Mouse (Mus musculus) cerebellum, adult 2 months (tissue): ENCODE results near the gene Fbxw8. TPM values are rescaled to one million over a fixed set of nuclear protein-coding genes. Genes with fewer than 3 reads are reported as not detected.

Experiments
- DNase-seq, 2 experiments: peaks; one replicate each; pipeline ENCODE4 v3.0.0; 2021
- H3K27ac ChIP-seq: fragments of 200-500 bp; 2 replicates; pipeline ENCODE4 v1.5.1; 2012; ENCODE audit warnings: low read length, control low read depth, inconsistent platforms; ENCODE audit not compliant: insufficient read depth
- H3K27me3 ChIP-seq: fragments of 200-500 bp; 2 replicates; pipeline ENCODE4 v1.6.1; 2012; ENCODE audit warnings: inconsistent platforms, mild to moderate bottlenecking, low read length, moderate library complexity; ENCODE audit not compliant: control insufficient read depth, insufficient read depth
- H3K4me1 ChIP-seq: fragments of 200-500 bp; 2 replicates; pipeline ENCODE4 v1.6.1; 2011; ENCODE audit warnings: low read length; ENCODE audit not compliant: control insufficient read depth, insufficient read depth
- H3K4me3 ChIP-seq: fragments of 200-500 bp; replicated peaks from 2 replicates; pipeline ENCODE3; 2011; ENCODE audit warnings: mild to moderate bottlenecking, low read depth, low read length, control low read depth; ENCODE audit not compliant: insufficient read depth
- CTCF ChIP-seq: fragments of 200-500 bp; IDR thresholded peaks from 2 replicates; pipeline ENCODE4 v1.5.1; 2011; ENCODE audit warnings: low read depth, mild to moderate bottlenecking, control low read depth, low read length, moderate library complexity, borderline replicate concordance; ENCODE audit not compliant: insufficient read depth
- POLR2A ChIP-seq: fragments of 200-500 bp; IDR thresholded peaks from 2 replicates; pipeline ENCODE4 v1.6.1; 2011; ENCODE audit warnings: low read length, control low read depth, borderline replicate concordance; ENCODE audit not compliant: insufficient read depth
- WGBS: fragments of 180-500 bp; shearing (Covaris S2); methylation state at CpG from one replicate; pipeline ENCODE4 v1.1.7; 2018; 5-methylcytosine and 5-hydroxymethylcytosine counted together
- polyA plus RNA-seq: library from polyadenylated mRNA; depleted of rRNA; stranded (reverse); fragments of >200 nt; gene quantifications from 2 replicates; pipeline ENCODE4 v1.2.3, GENCODE M21; 2012

Fbxw8 gene
- polyA plus RNA-seq, 1 experiment, result 42.8 TPM

DNA sequence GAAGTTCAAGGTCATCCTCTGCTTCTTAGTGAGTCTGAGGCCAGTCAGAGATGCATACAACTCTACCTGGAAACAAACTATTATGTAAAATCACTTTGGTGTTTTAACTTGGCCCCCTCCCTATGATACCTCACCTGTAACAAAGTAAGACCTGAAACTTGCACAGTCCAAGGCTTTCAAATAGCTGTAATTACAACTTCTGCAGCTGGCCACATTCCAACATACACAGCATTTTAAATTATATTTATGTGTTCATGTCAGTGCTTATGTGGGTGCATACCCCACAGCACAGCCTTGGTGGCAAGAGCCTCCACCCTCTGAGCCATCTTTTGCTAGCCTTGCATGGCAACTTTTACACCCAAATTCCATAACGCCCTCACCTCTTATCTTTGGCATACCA is 120.6 kb downstream of the Fbxw8 start:
- no peaks in the 10 kb centered on the region for H3K27me3 ChIP-seq
- H3K4me1 ChIP-seq, result peaks cover 69% of the 10 kb centered on the region
- WGBS, result 100% methylated on average over 1 of the region's 1 CpGs
- DNase-seq, result no peak
- H3K27ac ChIP-seq, result no peak overlapping the region
- no peak overlapping the region for H3K4me3 ChIP-seq
- TF ChIP-seq POLR2A (no peak), CTCF (no peak)

DNA sequence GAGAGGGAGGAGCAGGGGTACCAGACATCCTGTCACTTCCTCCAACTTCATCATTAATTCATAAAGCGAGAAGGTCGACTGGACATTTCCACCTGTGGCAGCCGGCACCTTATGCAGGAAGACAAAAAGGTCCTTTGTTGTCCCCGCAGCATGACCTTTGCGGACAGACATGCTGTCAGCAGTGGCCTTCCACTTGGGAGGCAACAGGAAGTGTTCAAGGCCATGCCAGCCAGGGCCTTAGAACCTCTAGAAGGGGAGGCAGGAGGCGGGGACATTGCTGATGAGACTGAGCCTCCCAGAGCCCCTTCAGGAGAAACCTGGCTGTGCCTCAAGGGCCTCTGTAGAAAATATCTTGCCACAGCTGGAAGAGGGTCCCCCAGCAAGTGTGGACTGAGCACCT is 121.5 kb downstream of the Fbxw8 start:
- peaks cover 62% of the 10 kb centered on the region for H3K4me1 ChIP-seq
- H3K4me3 ChIP-seq, result no peak overlapping the region
- 30% methylated on average over 6 of the region's 6 CpGs for WGBS
- no peak for DNase-seq
- TF ChIP-seq POLR2A, result no peak
- TF ChIP-seq CTCF, result no peak
- H3K27ac ChIP-seq, result peak overlapping the region; percentile 80
- no peaks in the 10 kb centered on the region for H3K27me3 ChIP-seq

DNA sequence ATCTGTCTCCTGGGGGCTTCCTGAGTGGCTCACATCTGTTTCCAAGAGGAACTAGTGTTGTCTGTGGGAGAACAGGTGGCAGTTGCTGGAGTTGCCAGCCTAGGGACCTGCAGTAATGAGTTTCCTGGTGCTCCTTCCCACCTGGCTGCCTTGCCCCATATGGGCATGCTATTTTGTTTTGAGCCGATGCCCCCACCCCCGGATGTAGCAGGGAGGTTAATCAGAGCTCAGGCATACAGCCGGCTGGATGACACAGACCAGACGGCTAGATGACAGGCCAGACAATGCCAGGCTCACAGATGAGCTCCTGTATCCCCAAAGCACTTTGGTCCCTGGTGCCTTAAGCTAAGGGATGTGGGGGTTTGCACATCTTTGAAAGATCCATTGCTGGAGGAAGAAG is 121.9 kb downstream of the Fbxw8 start:
- peak overlapping the region; percentile 80 for H3K27ac ChIP-seq
- DNase-seq, result peak; percentile 55 to 72
- H3K4me1 ChIP-seq, result peaks cover 62% of the 10 kb centered on the region
- H3K4me3 ChIP-seq, result no peak overlapping the region
- no peaks in the 10 kb centered on the region for H3K27me3 ChIP-seq
- no peak for TF ChIP-seq POLR2A
- 9% methylated on average over 4 of the region's 4 CpGs for WGBS

DNA sequence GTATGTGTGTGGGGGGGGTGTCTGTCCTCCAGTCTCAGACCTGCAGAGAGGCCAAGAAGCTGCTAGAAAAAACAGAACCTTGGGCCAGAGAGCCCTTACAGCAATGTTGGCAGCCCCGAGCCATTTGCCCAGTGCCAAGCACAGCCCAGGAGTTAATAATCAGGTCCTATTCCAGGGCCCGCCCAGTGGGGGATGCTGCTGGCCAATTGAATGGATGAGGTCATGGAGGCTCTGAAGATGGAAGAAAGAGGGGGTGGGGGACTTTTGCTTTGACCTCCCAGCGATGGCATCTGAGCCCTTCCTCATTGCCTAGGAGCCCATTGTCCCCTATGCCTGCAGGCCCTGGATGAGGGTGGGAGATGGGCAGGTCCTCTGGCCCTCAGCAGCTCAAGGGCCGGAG is 123.8 kb downstream of the Fbxw8 start:
- Histone ChIP-seq H3K4me3 (peak overlapping the region; percentile 35), H3K27ac (peak overlapping the region; percentile 96), H3K27me3 (no peaks in the 10 kb centered on the region), H3K4me1 (peaks cover 46% of the 10 kb centered on the region)
- TF ChIP-seq POLR2A, result no peak
- no peak for TF ChIP-seq CTCF
- peak; percentile 55 to 71 for DNase-seq
- 22% methylated on average over 4 of the region's 4 CpGs for WGBS

DNA sequence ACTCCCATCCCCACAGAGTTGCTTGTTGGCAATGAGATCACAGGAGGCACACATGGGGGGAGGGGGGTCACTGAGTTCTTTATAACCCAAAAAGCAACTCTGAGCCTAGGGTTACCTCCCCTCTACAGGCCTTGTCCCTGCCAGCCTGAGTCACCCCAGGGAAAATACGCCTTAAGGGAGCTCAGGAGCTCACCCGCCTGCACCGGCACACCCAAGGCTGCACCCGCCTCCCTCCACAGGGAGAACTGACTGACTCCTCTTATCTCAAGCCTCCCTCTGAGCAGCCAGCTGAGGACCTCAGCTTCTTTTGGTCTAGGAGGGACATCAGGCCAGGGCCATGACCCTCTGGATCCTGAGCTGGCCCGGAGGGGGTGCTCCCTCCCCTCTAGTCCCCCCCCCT is 124.2 kb downstream of the Fbxw8 start:
- Histone ChIP-seq H3K27me3 (no peaks in the 10 kb centered on the region), H3K27ac (peak overlapping the region; percentile 96), H3K4me3 (peak overlapping the region; percentile 35), H3K4me1 (peaks cover 42% of the 10 kb centered on the region)
- TF ChIP-seq CTCF, result no peak
- WGBS, result 27% methylated on average over 5 of the region's 5 CpGs
- DNase-seq, result no peak

DNA sequence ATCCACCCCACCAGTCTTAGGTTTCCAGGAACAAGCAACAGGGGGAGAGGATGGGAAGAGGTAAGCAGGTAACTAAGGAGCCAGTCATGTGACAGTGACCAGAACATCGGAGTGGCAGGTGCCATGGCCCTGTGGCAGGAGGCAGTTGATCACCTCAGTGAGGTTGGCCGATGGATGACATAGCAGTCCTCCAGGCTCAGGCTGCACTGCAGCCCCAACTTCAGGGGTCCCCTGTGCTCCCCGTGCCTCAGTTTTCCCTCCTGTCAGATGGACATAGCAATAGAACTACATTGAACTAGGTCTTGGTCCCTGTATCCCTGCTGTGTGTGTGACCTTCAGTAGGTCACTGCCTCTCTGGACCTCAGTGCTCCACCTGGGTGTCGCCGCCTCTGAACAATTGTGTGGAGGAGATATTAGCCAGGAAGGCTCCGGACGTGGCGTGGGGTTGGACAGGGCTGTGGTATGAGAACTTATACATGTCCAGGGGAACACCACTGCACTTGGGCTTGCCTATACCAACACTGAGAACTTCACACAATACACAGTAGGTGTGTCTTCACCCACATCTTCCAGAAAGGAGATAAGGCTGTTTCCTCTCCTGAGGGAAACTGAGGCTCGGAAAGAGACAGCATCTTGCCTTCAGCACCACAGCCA is 125.1 kb downstream of the Fbxw8 start:
- H3K27me3 ChIP-seq, result no peaks in the 10 kb centered on the region

DNA sequence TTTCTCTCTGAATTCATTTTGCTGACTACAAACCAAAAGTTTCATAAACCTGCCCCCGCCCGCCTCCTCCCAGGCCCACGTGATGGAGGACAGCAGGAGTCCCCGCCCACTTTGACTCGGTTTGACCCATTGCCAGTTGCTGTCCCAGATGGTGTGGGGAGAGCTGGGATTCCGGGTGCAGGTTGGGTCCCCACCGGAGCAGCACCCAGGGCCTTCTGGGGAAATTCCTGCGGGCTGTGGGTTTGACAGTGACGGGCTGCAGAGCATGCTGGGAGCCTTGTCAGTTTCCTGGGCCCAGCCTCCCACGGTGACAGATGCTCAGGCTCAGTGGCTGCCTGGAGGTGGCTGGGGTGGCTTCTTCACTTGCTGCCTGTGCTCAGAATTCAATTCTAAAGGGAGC is 125.8 kb downstream of the Fbxw8 start:
- Histone ChIP-seq H3K27me3 (no peaks in the 10 kb centered on the region), H3K27ac (peak overlapping the region; percentile 80), H3K4me3 (peak overlapping the region; percentile 63), H3K4me1 (peaks cover 36% of the 10 kb centered on the region)
- WGBS, result under 1% methylated on average over 10 of the region's 10 CpGs
- TF ChIP-seq POLR2A (no peak), CTCF (no peak)
- peak; percentile 71 to 75 for DNase-seq

More for the DNA sequence above, 125.1 kb downstream of the Fbxw8 start:
- Histone ChIP-seq H3K4me1 (peaks cover 36% of the 10 kb centered on the region), H3K4me3 (peak overlapping the region; percentile 45), H3K27ac (peak overlapping the region; percentile 54)
- WGBS, result 72% methylated on average over 9 of the region's 9 CpGs
- no peak for TF ChIP-seq CTCF
- no peak for TF ChIP-seq POLR2A
- DNase-seq, result no peak

DNA sequence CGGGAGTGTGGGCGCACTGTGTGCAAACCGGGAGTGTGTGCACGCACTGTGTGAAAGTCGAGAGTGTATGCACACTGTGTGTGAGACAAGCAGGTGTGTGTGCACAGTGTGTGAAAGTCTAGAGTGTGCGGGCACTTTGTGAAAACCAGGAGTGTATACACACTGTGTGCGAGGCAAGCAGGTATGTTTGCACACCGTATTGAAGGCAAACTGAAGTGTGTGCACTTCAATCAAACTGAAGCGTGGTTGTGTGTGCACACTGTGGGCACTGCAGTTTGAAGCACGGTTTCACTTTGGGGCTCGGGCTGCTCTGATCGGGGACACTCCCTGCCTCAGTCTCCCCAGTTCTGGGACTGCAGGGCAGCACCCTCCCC is 126.2 kb downstream of the Fbxw8 start:
- WGBS, result 1% methylated on average over 12 of the region's 12 CpGs
- DNase-seq, result peak in 1 of 2 experiments; percentile 55

More for the DNA sequence above, 126.2 kb downstream of the Fbxw8 start:
- peak overlapping the region; percentile 80 for H3K27ac ChIP-seq
- no peaks in the 10 kb centered on the region for H3K27me3 ChIP-seq
- peaks cover 33% of the 10 kb centered on the region for H3K4me1 ChIP-seq
- H3K4me3 ChIP-seq, result peak overlapping the region; percentile 63
- TF ChIP-seq POLR2A (0 out of 2 replicates have a peak, but pooled peaks have one; percentile 10), CTCF (no peak)
